Mouse (Mus musculus) limb, embryonic 14.5 days (tissue): ENCODE measurements around the gene Cln6. TPM values are rescaled to one million over a fixed set of nuclear protein-coding genes. Genes with fewer than 3 reads are reported as not detected.
"Not testable (repeated sequence)": the region's sequence is repeated elsewhere in the genome, so short reads cannot be mapped to it uniquely, and the experiment has no call there.

ENCODE experiments used
- ATAC-seq: fragments of 200-750 bp; cut with Nextera tagmentation; 2 replicates; pipeline ENCODE4 v1.8.0; 2017; ENCODE audit warnings: low read depth, moderate number of reproducible peaks, moderate TSS enrichment; ENCODE audit not compliant: low FRiP score
- DNase-seq: peaks from one replicate; pipeline ENCODE4 v3.0.0-alpha.2; 2015; ENCODE audit warnings: low spot score
- H3K27ac ChIP-seq: fragments of 300-500 bp; sonication (generic); replicated peaks from 2 replicates; pipeline ENCODE4 v1.5.1; 2014; ENCODE audit warnings: low read depth, mild to moderate bottlenecking, low read length, moderate library complexity, mixed read lengths
- H3K27me3 ChIP-seq: fragments of 300-500 bp; sonication (generic); 2 replicates; pipeline ENCODE4 v1.6.1; 2014; ENCODE audit warnings: low read length, mixed read lengths; ENCODE audit not compliant: control insufficient read depth, insufficient read depth
- H3K36me3 ChIP-seq: fragments of 300-500 bp; sonication (generic); 2 replicates; pipeline ENCODE4 v1.6.1; 2014; ENCODE audit warnings: mild to moderate bottlenecking, low read length, moderate library complexity, mixed read lengths; ENCODE audit not compliant: control insufficient read depth, insufficient read depth
- H3K4me1 ChIP-seq: fragments of 300-500 bp; sonication (generic); 2 replicates; pipeline ENCODE4 v1.6.1; 2014; ENCODE audit warnings: antibody characterized with exemption, low read length, mixed read lengths; ENCODE audit not compliant: control insufficient read depth, insufficient read depth
- H3K4me2 ChIP-seq: fragments of 300-500 bp; sonication (generic); replicated peaks from 2 replicates; pipeline ENCODE4 v1.6.1; 2014; ENCODE audit warnings: low read depth, mild to moderate bottlenecking, low read length, moderate library complexity; ENCODE audit not compliant: severe bottlenecking
- H3K4me3 ChIP-seq: fragments of 300-500 bp; sonication (generic); replicated peaks from 2 replicates; pipeline ENCODE4 v1.5.1; 2014; ENCODE audit warnings: low read length
- H3K9ac ChIP-seq: fragments of 300-500 bp; sonication (generic); 2 replicates; pipeline ENCODE4 v1.6.1; 2014; ENCODE audit warnings: mild to moderate bottlenecking, low read depth, low read length, moderate library complexity; ENCODE audit not compliant: severe bottlenecking
- H3K9me3 ChIP-seq: fragments of 300-500 bp; sonication (generic); 2 replicates; pipeline ENCODE4 v1.6.1; 2016; ENCODE audit warnings: low read length; ENCODE audit not compliant: control insufficient read depth
- POLR2A ChIP-seq: fragments of 200-500 bp; IDR thresholded peaks from 2 replicates; pipeline ENCODE4 v1.8.0; 2012; ENCODE audit warnings: inconsistent platforms, mild to moderate bottlenecking, moderate library complexity, borderline replicate concordance; ENCODE audit not compliant: insufficient read depth, insufficient read length; ENCODE audit errors: extremely low read depth
- WGBS: fragments of 180-500 bp; shearing (Covaris S2); extraction: QIAGEN DNeasy Blood & Tissue Kit; methylation state at CpG from one replicate; pipeline ENCODE4 v1.1.7; 2014; 5-methylcytosine and 5-hydroxymethylcytosine counted together
- polyA plus RNA-seq, 2 experiments: library from polyadenylated mRNA; depleted of rRNA in 1 of 2; stranded (reverse) in 1 of 2; unstranded in 1 of 2; fragments of >200 nt; fragmentation: Nextera tagmentation in 1 of 2; extraction: Ambion mirVana in 1 of 2; gene quantifications; 2 replicates each; pipeline versions ENCODE4 v1.2.1 to v1.2.3; 2012 to 2014

Gene Cln6
- polyA plus RNA-seq, 2 experiments = 25.6 to 57.5 TPM

DNA sequence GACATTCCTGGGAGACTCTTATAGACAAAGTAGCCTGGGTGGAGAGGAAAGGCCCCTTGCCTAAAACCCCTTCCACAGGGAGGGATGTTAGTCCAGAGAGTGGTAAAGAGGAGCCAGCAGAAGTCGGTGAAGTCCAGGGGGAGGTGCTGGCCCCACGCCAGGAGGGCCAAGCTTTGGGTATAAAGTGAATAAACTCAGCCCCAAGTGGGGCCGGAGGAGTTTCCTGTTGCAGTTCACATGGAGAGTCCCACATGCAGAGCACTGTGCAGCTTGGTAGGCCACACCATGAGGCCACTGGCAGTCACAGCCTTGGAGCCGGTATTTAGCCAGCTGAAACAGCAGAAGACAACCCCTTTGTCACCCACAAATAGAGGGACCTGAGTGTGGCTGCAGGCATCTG is 15.9 kb downstream of the Cln6 start:
- Histone ChIP-seq H3K36me3 (peaks cover 22% of the 10 kb centered on the region), H3K4me2 (no peak overlapping the region), H3K27me3 (no peaks in the 10 kb centered on the region), H3K9ac (no peak overlapping the region), H3K9me3 (no peaks in the 10 kb centered on the region), H3K27ac (0 out of 2 replicates have a peak overlapping the region, but pooled peaks have one; percentile 6), H3K4me1 (peaks cover 34% of the 10 kb centered on the region), H3K4me3 (no peak overlapping the region)
- ATAC-seq (no peak), DNase-seq (no peak)
- 28% methylated on average over 4 of the region's 4 CpGs for WGBS
- TF ChIP-seq POLR2A = no peak

DNA sequence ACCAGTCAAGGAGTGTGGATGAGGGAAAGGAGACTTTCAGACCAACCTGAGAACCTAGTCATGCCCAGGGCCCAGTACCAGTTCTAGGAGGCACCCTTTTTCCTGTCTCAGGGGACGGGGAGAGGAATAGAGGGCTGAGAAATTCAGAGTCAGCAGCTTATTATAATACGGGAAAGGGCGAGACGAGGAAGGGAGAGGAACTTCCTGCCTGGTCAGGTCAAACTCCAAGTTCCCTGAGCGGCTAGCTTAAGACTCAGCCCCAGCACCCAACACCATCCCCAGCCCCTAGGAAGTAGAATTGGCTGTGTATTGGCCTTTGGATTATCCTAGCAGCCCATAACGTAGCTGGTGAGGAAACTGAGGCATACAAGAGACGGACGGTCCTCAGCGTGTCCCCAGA is 18.6 kb downstream of the Cln6 start:
- Histone ChIP-seq H3K27me3 (no peaks in the 10 kb centered on the region), H3K9ac (no peak overlapping the region; the same call in 1 of the 2 replicates), H3K9me3 (no peaks in the 10 kb centered on the region), H3K36me3 (no peaks in the 10 kb centered on the region), H3K27ac (peak overlapping the region; percentile 63; the same call in 1 of the 2 replicates), H3K4me1 (peaks cover 35% of the 10 kb centered on the region), H3K4me2 (peak overlapping the region; percentile 39), H3K4me3 (peak overlapping the region; percentile 14; the same call in 1 of the 2 replicates)
- TF ChIP-seq POLR2A = no peak
- ATAC-seq (no peak), DNase-seq (no peak)
- 45% methylated on average over 9 of the region's 9 CpGs for WGBS

DNA sequence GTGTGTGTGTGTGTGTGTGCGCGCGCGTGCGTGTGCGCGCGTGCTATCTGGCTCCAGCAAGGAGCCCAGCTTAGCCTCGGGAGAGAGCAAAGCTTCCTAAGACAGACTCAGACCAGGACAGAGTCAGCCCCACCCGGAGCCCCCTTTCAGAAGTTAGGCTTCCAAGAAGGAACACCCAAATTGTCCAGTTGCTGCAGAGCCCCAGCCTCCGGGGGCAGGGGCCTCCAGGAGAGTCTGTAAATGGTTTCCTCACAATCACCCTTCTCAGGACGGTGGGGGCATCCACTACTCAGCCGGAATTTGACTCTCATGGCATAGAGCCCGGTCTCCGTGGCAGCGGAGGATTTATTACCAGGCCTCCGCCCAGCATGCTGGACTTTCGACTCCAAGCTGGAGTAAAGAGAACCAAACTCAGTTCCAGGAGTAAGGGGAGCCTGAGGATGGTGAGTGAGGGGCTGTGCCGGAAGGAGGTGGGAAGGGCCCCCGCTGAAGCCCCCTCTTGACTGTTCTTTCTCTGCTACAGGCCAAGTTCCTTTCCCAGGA is 19.2 kb downstream of the Cln6 start, which contains the start of gene Calml4:
Gene Calml4, plus strand, starts transcription at position 362 of the 543 bp plus-strand sequence.
- no peaks in the 10 kb centered on the region for H3K36me3 ChIP-seq
- peaks cover 35% of the 10 kb centered on the region for H3K4me1 ChIP-seq
- DNase-seq (peak; percentile 86), ATAC-seq (peak; percentile 79)
- peak within 1 kb of the TSS; percentile 14 for H3K4me3 ChIP-seq
- peak within 1 kb of the TSS; percentile 39 for H3K4me2 ChIP-seq
- WGBS = 21% methylated on average over 18 of the region's 20 CpGs
- H3K9me3 ChIP-seq = no peaks in the 10 kb centered on the region
- H3K27me3 ChIP-seq = no peaks in the 10 kb centered on the region
- H3K27ac ChIP-seq = peak within 1 kb of the TSS; percentile 63
- peak within 1 kb of the TSS; percentile 32; the same call in 1 of the 2 replicates for H3K9ac ChIP-seq
- TF ChIP-seq POLR2A = no peak

DNA sequence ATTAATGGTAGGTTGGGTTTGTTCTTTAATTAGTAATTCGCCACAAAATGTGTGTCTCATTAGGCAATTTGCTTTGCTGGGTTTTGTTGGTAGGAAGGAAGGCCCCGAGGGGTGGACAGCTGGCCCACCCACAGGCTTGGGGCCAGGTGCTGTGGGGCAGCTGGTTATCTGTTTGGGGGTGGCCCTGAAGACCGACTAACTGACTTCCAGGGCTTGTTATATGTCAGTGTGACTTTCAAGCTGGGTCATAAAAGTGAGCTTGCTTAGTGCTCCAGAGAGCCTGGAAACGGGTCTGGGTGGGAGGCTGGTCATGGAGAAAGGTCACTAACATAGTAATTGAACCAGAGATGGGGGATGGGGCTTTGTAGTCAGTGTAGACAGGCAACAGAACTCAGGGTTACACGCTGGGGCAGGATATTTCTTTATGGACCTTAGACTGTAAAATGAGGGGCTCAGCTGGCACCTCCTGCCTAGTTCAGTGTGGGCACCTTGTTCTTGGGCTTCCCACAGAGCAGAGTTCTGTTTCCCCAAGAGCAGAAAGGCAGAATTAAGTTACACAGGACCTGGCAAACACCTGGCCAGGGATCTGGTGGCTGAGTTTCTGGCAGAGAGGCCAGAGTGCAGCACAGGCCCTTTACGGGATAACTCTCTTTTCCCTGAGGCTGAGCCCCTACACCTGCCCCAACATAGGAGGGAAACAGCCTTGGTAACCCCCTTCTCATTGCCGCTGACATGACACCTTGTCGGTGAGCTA is 19.9 kb downstream of the Cln6 start:
- 3% methylated on average over 8 of the region's 8 CpGs for WGBS
- H3K4me1 ChIP-seq = peaks cover 35% of the 10 kb centered on the region
- peak overlapping the region; percentile 9; the same call in 1 of the 2 replicates for H3K9ac ChIP-seq
- no peak for TF ChIP-seq POLR2A
- ATAC-seq (peak; percentile 31), DNase-seq (no peak)
- H3K4me2 ChIP-seq = peak overlapping the region; percentile 39
- H3K9me3 ChIP-seq = no peaks in the 10 kb centered on the region
- peak overlapping the region; percentile 14 for H3K4me3 ChIP-seq
- H3K36me3 ChIP-seq = no peaks in the 10 kb centered on the region
- no peaks in the 10 kb centered on the region for H3K27me3 ChIP-seq
- peak overlapping the region; percentile 63 for H3K27ac ChIP-seq

DNA sequence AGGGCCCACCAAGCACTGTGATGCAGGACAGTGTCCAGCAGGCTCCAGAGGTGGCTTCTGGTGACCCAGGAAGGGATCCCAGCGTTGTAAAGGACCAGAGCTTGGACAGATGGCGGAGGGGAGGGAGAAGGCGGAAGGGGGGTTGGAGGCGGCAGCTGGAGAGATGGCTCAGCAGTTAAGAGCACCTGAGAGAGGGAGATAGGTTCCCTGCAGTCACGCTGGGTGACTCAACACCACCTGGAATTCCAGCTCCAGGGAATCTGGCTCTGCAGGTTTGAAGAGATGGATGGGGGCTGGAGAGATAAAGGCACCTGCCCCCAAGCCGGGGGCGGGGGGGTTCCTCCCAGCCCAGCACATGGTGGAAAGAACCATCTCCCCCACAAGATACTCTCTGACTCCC is 21.5 kb downstream of the Cln6 start:
- DNase-seq, ATAC-seq, H3K4me3 ChIP-seq, H3K4me2 ChIP-seq, H3K9ac ChIP-seq, H3K36me3 ChIP-seq, H3K27ac ChIP-seq, H3K27me3 ChIP-seq, H3K9me3 ChIP-seq: not testable (repeated sequence)
- 57% methylated on average over 6 of the region's 7 CpGs for WGBS
- peaks cover 31% of the 10 kb centered on the region for H3K4me1 ChIP-seq
